ENCODE assay signal across 11 mouse cellular contexts in the genomic region with DNA sequence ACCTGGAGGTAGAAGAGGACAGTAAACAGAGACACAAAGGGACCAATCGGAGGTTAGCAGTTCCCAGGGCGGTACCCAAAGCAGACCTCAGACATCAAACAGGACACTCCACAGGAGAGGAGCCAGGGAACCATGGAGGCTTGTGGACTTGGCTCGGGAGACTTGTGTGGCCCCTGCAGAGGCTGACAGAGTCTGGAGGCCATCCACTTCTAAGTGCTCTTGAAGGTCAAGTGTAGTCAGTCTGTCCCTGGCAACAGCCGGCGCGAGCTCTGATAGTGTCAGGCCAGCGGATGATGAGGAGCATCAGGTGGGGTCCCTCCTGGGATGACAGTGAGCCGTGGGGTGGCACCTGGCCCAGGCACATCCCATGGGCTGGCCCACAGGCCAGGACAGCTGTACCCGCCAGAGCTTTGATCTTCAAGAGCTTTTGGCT. TPM values are rescaled to one million over a fixed set of nuclear protein-coding genes. Genes with fewer than 3 reads are reported as not detected.
DNase-seq lines count a peak whose midpoint lies in the region; ATAC-seq and TF ChIP-seq lines count a peak whose summit lies in the region.
"Had no signal": no experiment of that assay in that cellular context is flagged by ENCODE, and none has a peak within 500 bp of the region (broad histone marks: within the 10 kb centered on the region; RNA-seq: fewer than 3 reads in every experiment).

No protein-coding gene starts in this region.

- no peak overlapping the region for H3K4me2 ChIP-seq in lung, embryonic 14.5 days
- no peak overlapping the region for H3K4me2 ChIP-seq in heart, embryonic 14.5 days (ENCODE audit: low read length)
- no peak overlapping the region for H3K4me2 ChIP-seq in neural tube, embryonic 15.5 days
- H3K4me2 ChIP-seq: hindbrain, embryonic 14.5 days; midbrain, embryonic 12.5 days had no signal

- peak; percentile 6 for DNase-seq in lung, embryonic 14.5 days
- no peak for DNase-seq in lung, adult 2 months
- DNase-seq in gastrocnemius, adult 2 months: peak; percentile 95
- DNase-seq in retina, embryonic 14.5 days (ENCODE audit: low spot score): no peak
- no peak for DNase-seq in right cerebral cortex, postnatal 10 days (ENCODE audit: low spot score in 2 of 2)
- DNase-seq in lung, postnatal 36 days: no peak

- no peak for TF ChIP-seq POLR2A in lung, adult 2 months (IDR thresholded peaks at IDR 0.05; ENCODE audit: borderline replicate concordance, extremely low read depth, low read depth, low read length)

- peak overlapping the region; percentile 46 for H3K27ac ChIP-seq in lung, embryonic 14.5 days (ENCODE audit: low read depth)
- H3K27ac ChIP-seq in gastrocnemius, adult 2 months: peak overlapping the region; percentile 87
- H3K27ac ChIP-seq in heart, embryonic 14.5 days (replicated peaks in 1 of 2; ENCODE audit: control insufficient read depth in 1 of 2, insufficient read depth in 1 of 2, low read depth in 2 of 2, low read length in 2 of 2): peak overlapping the region; percentile 20 to 62; a peak in 2 of 4 replicates
- H3K27ac ChIP-seq in neural tube, embryonic 15.5 days (replicated peaks): 0 out of 2 replicates have a peak overlapping the region, but pooled peaks have one; percentile 9
- H3K27ac ChIP-seq: hindbrain, embryonic 14.5 days; midbrain, embryonic 12.5 days had no signal

- H3K36me3 ChIP-seq in lung, embryonic 14.5 days (ENCODE audit: insufficient read depth): peaks cover 3% of the 10 kb centered on the region; the same call in 1 of the 2 replicates
- peaks cover 22% of the 10 kb centered on the region for H3K36me3 ChIP-seq in heart, embryonic 14.5 days (ENCODE audit: control insufficient read depth, insufficient read depth, low read length)
- no peaks in the 10 kb centered on the region for H3K36me3 ChIP-seq in neural tube, embryonic 15.5 days

- WGBS in lung, embryonic 14.5 days: 33% methylated on average over 9 of the region's 9 CpGs
- WGBS in lung, adult 2 months: 52% methylated on average over 9 of the region's 9 CpGs
- WGBS in heart, embryonic 14.5 days: 22% methylated on average over 9 of the region's 9 CpGs
- WGBS in neural tube, embryonic 15.5 days: 59% methylated on average over 9 of the region's 9 CpGs

- intact Hi-C loops in gastrocnemius, adult 2 months (cut with DNase I): loop anchor here (5.0 kb wide), 1 partner anchor 75 kb away; no protein-coding TSS in a partner anchor

- no peak for TF ChIP-seq CTCF in lung, embryonic 14.5 days (IDR thresholded peaks at IDR 0.05; ENCODE audit: low read depth)
- TF ChIP-seq CTCF in lung, adult 2 months (IDR thresholded peaks at IDR 0.05; ENCODE audit: insufficient read depth, low read length): no peak
- TF ChIP-seq CTCF in gastrocnemius, adult 2 months (IDR thresholded peaks at IDR 0.05): no peak

- peaks cover 6% of the 10 kb centered on the region for H3K4me1 ChIP-seq in lung, embryonic 14.5 days (ENCODE audit: insufficient read depth)
- no peaks in the 10 kb centered on the region for H3K4me1 ChIP-seq in lung, adult 2 months (ENCODE audit: control insufficient read depth, insufficient read depth, low read length)
- H3K4me1 ChIP-seq in heart, embryonic 14.5 days (ENCODE audit: control insufficient read depth in 2 of 2, insufficient read depth in 2 of 2, low read length in 2 of 2): peaks cover 42 to 48% of the 10 kb centered on the region in 2 experiments
- H3K4me1 ChIP-seq in neural tube, embryonic 15.5 days: no peaks in the 10 kb centered on the region; the same call in 1 of the 2 replicates

- ATAC-seq in lung, embryonic 14.5 days (ENCODE audit: insufficient read depth): peak; percentile 30; the same call in 1 of the 2 replicates
- ATAC-seq in heart, embryonic 14.5 days (ENCODE audit: insufficient number of reproducible peaks, insufficient read depth, low FRiP score, low read depth): peak; percentile 32; the same call in 1 of the 2 replicates
- no peak for ATAC-seq in neural tube, embryonic 15.5 days (ENCODE audit: low FRiP score)

- no peaks in the 10 kb centered on the region for H3K9me3 ChIP-seq in lung, embryonic 14.5 days (ENCODE audit: low read depth, low read length)
- H3K9me3 ChIP-seq in heart, embryonic 14.5 days (ENCODE audit: control insufficient read depth, low read length): no peaks in the 10 kb centered on the region
- H3K9me3 ChIP-seq in neural tube, embryonic 15.5 days (replicated peaks): no peaks in the 10 kb centered on the region
- H3K9me3 ChIP-seq: midbrain, embryonic 12.5 days had no signal

- H3K4me3 ChIP-seq in lung, embryonic 14.5 days (ENCODE audit: low read depth, low read length): no peak overlapping the region
- no peak overlapping the region for H3K4me3 ChIP-seq in lung, adult 2 months (replicated peaks; ENCODE audit: extremely low read depth, low read depth, low read length)
- no peak overlapping the region for H3K4me3 ChIP-seq in gastrocnemius, adult 2 months
- no peak overlapping the region for H3K4me3 ChIP-seq in heart, embryonic 14.5 days (ENCODE audit: control insufficient read depth in 1 of 2, insufficient read depth in 1 of 2, low read depth in 1 of 2, low read length in 2 of 2)
- no peak overlapping the region for H3K4me3 ChIP-seq in neural tube, embryonic 15.5 days (replicated peaks)
- H3K4me3 ChIP-seq: layer of hippocampus, adult 2 months; midbrain, embryonic 12.5 days had no signal

- H3K9ac ChIP-seq in lung, embryonic 14.5 days: no peak overlapping the region
- H3K9ac ChIP-seq in heart, embryonic 14.5 days (ENCODE audit: low read length): no peak overlapping the region
- no peak overlapping the region for H3K9ac ChIP-seq in neural tube, embryonic 15.5 days (replicated peaks)
- H3K9ac ChIP-seq: hindbrain, embryonic 14.5 days; midbrain, embryonic 12.5 days had no signal

- H3K27me3 ChIP-seq in lung, embryonic 14.5 days (ENCODE audit: insufficient read depth, low read length): no peaks in the 10 kb centered on the region
- H3K27me3 ChIP-seq in heart, embryonic 14.5 days (ENCODE audit: control insufficient read depth, insufficient read depth, low read length): no peaks in the 10 kb centered on the region
- H3K27me3 ChIP-seq in neural tube, embryonic 15.5 days (replicated peaks): no peaks in the 10 kb centered on the region
- H3K27me3 ChIP-seq: midbrain, embryonic 12.5 days had no signal

RNA-seq across cellular contexts. Expression of a gene that starts 40.0 kb away (rescaled TPM):
- 50.7 and 52.1 TPM in 2 replicates for polyA plus RNA-seq in lung, embryonic 14.5 days (2014; fragmentation: Nextera tagmentation; extraction: Ambion mirVana)
- 31.4 and 40.2 TPM in 2 replicates for polyA plus RNA-seq in lung, adult 2 months (2012; rRNA removed)
- total RNA-seq in gastrocnemius, adult 2 months (2021): 10 to 100 TPM in 1 of 2 experiments, 1 to 10 TPM in 1; 5.4 to 10.9 TPM
- polyA plus RNA-seq in heart, embryonic 14.5 days (2014; fragmentation: Nextera tagmentation; extraction: Ambion mirVana): 5.4 and 6.8 TPM in 2 replicates
- 20.1 and 30.6 TPM in 2 replicates for polyA plus RNA-seq in neural tube, embryonic 15.5 days (2015; fragmentation: Nextera tagmentation; extraction: Ambion mirVana)

Comparison
In these comparisons a context has a peak if more than half of its experiments do, and no peak if none do; other contexts are left out.
1. DNase-seq: peak in lung, embryonic 14.5 days (single experiment) and gastrocnemius, adult 2 months (single experiment); none in lung, adult 2 months (single experiment), retina, embryonic 14.5 days (single experiment), right cerebral cortex, postnatal 10 days (0 of 2) and lung, postnatal 36 days (single experiment).
2. H3K27ac ChIP-seq: peak in every context shown above with its lines; median percentile 87 in gastrocnemius, adult 2 months; 46 in lung, embryonic 14.5 days; 41 in heart, embryonic 14.5 days; 9 in neural tube, embryonic 15.5 days.